Mouse (Mus musculus) heart, embryonic 11.5 days (tissue): ENCODE data around the gene Pigp. TPM values are rescaled to one million over a fixed set of nuclear protein-coding genes. Genes with fewer than 3 reads are reported as not detected.

Experiments used
- ATAC-seq: fragments of 200-750 bp; cut with Nextera tagmentation; replicated peaks from 2 replicates; pipeline ENCODE4 v1.8.0; 2017; ENCODE audit warnings: moderate library complexity; ENCODE audit not compliant: insufficient number of reproducible peaks, low FRiP score, low TSS enrichment
- H3K27ac ChIP-seq: fragments of 300-500 bp; sonication (generic); 2 replicates; pipeline ENCODE4 v1.5.1; 2014; ENCODE audit warnings: mild to moderate bottlenecking, low read depth, low read length
- H3K27me3 ChIP-seq: fragments of 300-500 bp; sonication (generic); 2 replicates; pipeline ENCODE4 v1.6.1; 2014; ENCODE audit warnings: mild to moderate bottlenecking, low read length, mixed read lengths; ENCODE audit not compliant: control insufficient read depth, insufficient read depth
- H3K36me3 ChIP-seq: fragments of 300-500 bp; sonication (generic); 2 replicates; pipeline ENCODE4 v1.6.1; 2014; ENCODE audit warnings: mild to moderate bottlenecking, low read length, moderate library complexity, mixed read lengths; ENCODE audit not compliant: control insufficient read depth, insufficient read depth
- H3K4me1 ChIP-seq: fragments of 300-500 bp; sonication (generic); 2 replicates; pipeline ENCODE4 v1.6.1; 2014; ENCODE audit warnings: low read length; ENCODE audit not compliant: control insufficient read depth, insufficient read depth
- H3K4me2 ChIP-seq: fragments of 300-500 bp; sonication (generic); 2 replicates; pipeline ENCODE4 v1.6.1; 2014; ENCODE audit warnings: mild to moderate bottlenecking, moderate library complexity
- H3K4me3 ChIP-seq: fragments of 300-500 bp; sonication (generic); 2 replicates; pipeline ENCODE4 v1.5.1; 2014; ENCODE audit warnings: low read depth, low read length
- H3K9ac ChIP-seq: fragments of 300-500 bp; sonication (generic); 2 replicates; pipeline ENCODE4 v1.6.1; 2014; ENCODE audit warnings: mild to moderate bottlenecking, low read depth, low read length, moderate library complexity
- H3K9me3 ChIP-seq: fragments of 300-500 bp; sonication (generic); replicated peaks from 2 replicates; pipeline ENCODE4 v1.6.1; 2016; ENCODE audit warnings: low read length; ENCODE audit not compliant: control insufficient read depth
- WGBS: fragments of 180-500 bp; shearing (Covaris S2); extraction: QIAGEN DNeasy Blood & Tissue Kit; methylation state at CpG from one replicate; pipeline ENCODE4 v1.1.7; 2014; ENCODE audit not compliant: insufficient replicate concordance; 5-methylcytosine and 5-hydroxymethylcytosine counted together
- polyA plus RNA-seq: library from polyadenylated mRNA; unstranded; fragments of >200 nt; fragmentation: Nextera tagmentation; extraction: Ambion mirVana; gene quantifications from 2 replicates; pipeline ENCODE4 v1.2.1, GENCODE M21; 2014

Gene Pigp
- polyA plus RNA-seq, 1 experiment from 2014 or later, result 86.1 TPM

- Histone ChIP-seq H3K36me3 (no peaks in the 10 kb centered on the region), H3K9me3 (no peaks in the 10 kb centered on the region), H3K4me3 (no peak overlapping the region), H3K27me3 (no peaks in the 10 kb centered on the region), H3K27ac (no peak overlapping the region), H3K4me1 (peaks cover 18% of the 10 kb centered on the region), H3K9ac (no peak overlapping the region), H3K4me2 (no peak overlapping the region)
- WGBS, result 67% methylated on average over 7 of the region's 7 CpGs
- no peak for ATAC-seq
Observed at GRCm38 (mm10) chr16:94396641-94397040, 25.0 kb upstream of the Pigp start.

- Histone ChIP-seq H3K4me1 (peaks cover 10% of the 10 kb centered on the region), H3K4me2 (no peak overlapping the region), H3K36me3 (no peaks in the 10 kb centered on the region), H3K4me3 (no peak overlapping the region), H3K9ac (no peak overlapping the region), H3K27ac (no peak overlapping the region), H3K9me3 (no peaks in the 10 kb centered on the region), H3K27me3 (no peaks in the 10 kb centered on the region)
- WGBS, result 72% methylated on average over 3 of the region's 3 CpGs
- ATAC-seq, result no peak
Observed at GRCm38 (mm10) chr16:94395051-94395450, 23.4 kb upstream of the Pigp start.

- no peak overlapping the region for H3K4me2 ChIP-seq
- no peak overlapping the region for H3K4me3 ChIP-seq
- H3K9ac ChIP-seq, result no peak overlapping the region
- 75% methylated on average over 4 of the region's 4 CpGs for WGBS
- no peak for ATAC-seq
- H3K4me1 ChIP-seq, result no peaks in the 10 kb centered on the region
- no peak overlapping the region for H3K27ac ChIP-seq
- H3K9me3 ChIP-seq, result no peaks in the 10 kb centered on the region
- no peaks in the 10 kb centered on the region for H3K36me3 ChIP-seq
- no peaks in the 10 kb centered on the region for H3K27me3 ChIP-seq
Observed at GRCm38 (mm10) chr16:94392299-94392698, 20.7 kb upstream of the Pigp start.

- H3K36me3 ChIP-seq, result 0 out of 2 replicates have a peak, but pooled peaks cover 2% of the 10 kb centered on the region
- ATAC-seq, result no peak
- no peaks in the 10 kb centered on the region for H3K27me3 ChIP-seq
- no peaks in the 10 kb centered on the region for H3K9me3 ChIP-seq
- no peak overlapping the region for H3K9ac ChIP-seq
- WGBS, result 92% methylated on average over 7 of the region's 7 CpGs
- H3K4me3 ChIP-seq, result no peak overlapping the region
- no peaks in the 10 kb centered on the region for H3K4me1 ChIP-seq
- H3K27ac ChIP-seq, result no peak overlapping the region
- no peak overlapping the region for H3K4me2 ChIP-seq
Observed at GRCm38 (mm10) chr16:94387690-94388089, 16.0 kb upstream of the Pigp start.

GRCm38 (mm10) chr16:94383277-94383676, 11.6 kb upstream of the Pigp start:
- no peak overlapping the region for H3K9ac ChIP-seq
- H3K27ac ChIP-seq, result no peak overlapping the region
- H3K36me3 ChIP-seq, result 0 out of 2 replicates have a peak, but pooled peaks cover 2% of the 10 kb centered on the region
- H3K4me3 ChIP-seq, result no peak overlapping the region
- ATAC-seq, result no peak
- no peaks in the 10 kb centered on the region for H3K27me3 ChIP-seq
- H3K9me3 ChIP-seq, result no peaks in the 10 kb centered on the region
- peaks cover 10% of the 10 kb centered on the region for H3K4me1 ChIP-seq
- 84% methylated on average over 3 of the region's 3 CpGs for WGBS
- H3K4me2 ChIP-seq, result no peak overlapping the region

- Histone ChIP-seq H3K4me3 (no peak overlapping the region), H3K36me3 (no peaks in the 10 kb centered on the region), H3K27ac (no peak overlapping the region), H3K9me3 (no peaks in the 10 kb centered on the region), H3K27me3 (no peaks in the 10 kb centered on the region), H3K9ac (no peak overlapping the region), H3K4me2 (no peak overlapping the region), H3K4me1 (peaks cover 10% of the 10 kb centered on the region)
- no peak for ATAC-seq
- 68% methylated on average over 1 of the region's 1 CpGs for WGBS
Observed at GRCm38 (mm10) chr16:94379386-94379785, 7.7 kb upstream of the Pigp start.

GRCm38 (mm10) chr16:94370915-94371300, 734 bp downstream of the Pigp start:
- Histone ChIP-seq H3K9me3 (no peaks in the 10 kb centered on the region), H3K27ac (peak overlapping the region; percentile 98), H3K27me3 (no peaks in the 10 kb centered on the region), H3K9ac (peak overlapping the region; percentile 95), H3K4me3 (peak overlapping the region; percentile 93), H3K4me2 (peak overlapping the region; percentile 70), H3K4me1 (peaks cover 14% of the 10 kb centered on the region), H3K36me3 (no peaks in the 10 kb centered on the region)
- ATAC-seq, result peak; percentile 87
- under 1% methylated on average over 43 of the region's 43 CpGs for WGBS

GRCm38 (mm10) chr16:94370173-94370914, 1.3 kb downstream of the Pigp start, which contains the start of gene Ttc3:
TSS of gene Ttc3 (plus strand) at chr16:94370618.
- Histone ChIP-seq H3K27me3 (no peaks in the 10 kb centered on the region), H3K9ac (peak within 1 kb of the TSS; percentile 95), H3K4me1 (peaks cover 14% of the 10 kb centered on the region), H3K27ac (peak within 1 kb of the TSS; percentile 98), H3K9me3 (no peaks in the 10 kb centered on the region), H3K4me2 (peak within 1 kb of the TSS; percentile 70), H3K4me3 (peak within 1 kb of the TSS; percentile 93), H3K36me3 (no peaks in the 10 kb centered on the region)
- under 1% methylated on average over 75 of the region's 79 CpGs for WGBS
- ATAC-seq, result peak; percentile 86
